Mouse (Mus musculus) inflammation-experienced regulatory T-cells (primary cell): ENCODE measurements around the gene Gm5244. TPM values are rescaled to one million over a fixed set of nuclear protein-coding genes. Genes with fewer than 3 reads are reported as not detected.

Experiments
- polyA plus RNA-seq, 2 experiments: library from polyadenylated mRNA; unstranded; fragments of 100-300 nt; shearing (Covaris generic); gene quantifications; one replicate each; pipeline ENCODE4 v1.2.1; 2017

Gene Gm5244
- not detected for polyA plus RNA-seq

GRCm38 (mm10) chr19:12846382-12846781 lies at the start of gene Gm5244:
Gene Gm5244, plus strand, starts transcription at chr19:12846682.

GRCm38 (mm10) chr19:12856983-12857382 lies 10.5 kb downstream of the Gm5244 start, which contains the start of gene Olfr1444:
Gene Olfr1444, plus strand, starts transcription at chr19:12857283.

GRCm38 (mm10) chr19:12883555-12883954 lies 37.1 kb downstream of the Gm5244 start, which contains the start of gene Olfr1445:
Gene Olfr1445, plus strand, starts transcription at chr19:12883855.

GRCm38 (mm10) chr19:12893424-12893823 lies 46.9 kb downstream of the Gm5244 start, which contains the start of gene Olfr1446:
Gene Olfr1446, minus strand, starts transcription at chr19:12893524.

Other genes with a start within 250 kb of the Gm5244 start
- gene Gm4952, start 246.7 kb upstream of the Gm5244 start, polyA plus RNA-seq, result under 1 TPM in 1 of 2 experiments, not detected in 1; 0.37 TPM
- not detected for gene Glyat, start 213.4 kb upstream of the Gm5244 start, polyA plus RNA-seq
- gene Olfr1442, start 176.2 kb upstream of the Gm5244 start, polyA plus RNA-seq, result under 1 TPM in 1 of 2 experiments, not detected in 1; 0.93 TPM
- not detected for gene Olfr1443, start 168.6 kb upstream of the Gm5244 start, polyA plus RNA-seq
- not detected for gene Keg1, start 150.9 kb upstream of the Gm5244 start, polyA plus RNA-seq
- under 1 TPM in 1 of 2 experiments, not detected in 1; 0.78 TPM for gene Cntf, start 81.0 kb upstream of the Gm5244 start, polyA plus RNA-seq
- 10 to 100 TPM; 11.4 to 19.8 TPM for gene Zfp91, start 50.6 kb upstream of the Gm5244 start, polyA plus RNA-seq
- 100 to 1,000 TPM; 169 to 225 TPM for gene Lpxn, start 50.5 kb upstream of the Gm5244 start, polyA plus RNA-seq
- gene Olfr1444, start 10.6 kb downstream of the Gm5244 start, polyA plus RNA-seq, result under 1 TPM in 1 of 2 experiments, not detected in 1; 0.53 TPM
- gene Olfr1445, start 37.2 kb downstream of the Gm5244 start, polyA plus RNA-seq, result not detected
- gene Olfr1446, start 46.8 kb downstream of the Gm5244 start, polyA plus RNA-seq, result under 1 TPM in 1 of 2 experiments, not detected in 1; 0.51 TPM
- gene Olfr1447, start 57.1 kb downstream of the Gm5244 start, polyA plus RNA-seq, result not detected
- under 1 TPM; 0.04 to 0.70 TPM for gene Olfr1448, start 77.7 kb downstream of the Gm5244 start, polyA plus RNA-seq
- not detected for gene Olfr1449, start 84.2 kb downstream of the Gm5244 start, polyA plus RNA-seq
- gene Olfr1450, start 103.6 kb downstream of the Gm5244 start, polyA plus RNA-seq, result under 1 TPM in 1 of 2 experiments, not detected in 1; 0.97 TPM
- 1 to 10 TPM in 1 of 2 experiments, not detected in 1; 2.2 TPM for gene Olfr1451, start 148.3 kb downstream of the Gm5244 start, polyA plus RNA-seq
- not detected for gene Olfr1453, start 181.6 kb downstream of the Gm5244 start, polyA plus RNA-seq
- gene Olfr1454, start 213.9 kb downstream of the Gm5244 start, polyA plus RNA-seq, result not detected